Mouse (Mus musculus): Measurements from ENCODE around the gene Hoxd9.

The Hoxd9 gene

DNA sequence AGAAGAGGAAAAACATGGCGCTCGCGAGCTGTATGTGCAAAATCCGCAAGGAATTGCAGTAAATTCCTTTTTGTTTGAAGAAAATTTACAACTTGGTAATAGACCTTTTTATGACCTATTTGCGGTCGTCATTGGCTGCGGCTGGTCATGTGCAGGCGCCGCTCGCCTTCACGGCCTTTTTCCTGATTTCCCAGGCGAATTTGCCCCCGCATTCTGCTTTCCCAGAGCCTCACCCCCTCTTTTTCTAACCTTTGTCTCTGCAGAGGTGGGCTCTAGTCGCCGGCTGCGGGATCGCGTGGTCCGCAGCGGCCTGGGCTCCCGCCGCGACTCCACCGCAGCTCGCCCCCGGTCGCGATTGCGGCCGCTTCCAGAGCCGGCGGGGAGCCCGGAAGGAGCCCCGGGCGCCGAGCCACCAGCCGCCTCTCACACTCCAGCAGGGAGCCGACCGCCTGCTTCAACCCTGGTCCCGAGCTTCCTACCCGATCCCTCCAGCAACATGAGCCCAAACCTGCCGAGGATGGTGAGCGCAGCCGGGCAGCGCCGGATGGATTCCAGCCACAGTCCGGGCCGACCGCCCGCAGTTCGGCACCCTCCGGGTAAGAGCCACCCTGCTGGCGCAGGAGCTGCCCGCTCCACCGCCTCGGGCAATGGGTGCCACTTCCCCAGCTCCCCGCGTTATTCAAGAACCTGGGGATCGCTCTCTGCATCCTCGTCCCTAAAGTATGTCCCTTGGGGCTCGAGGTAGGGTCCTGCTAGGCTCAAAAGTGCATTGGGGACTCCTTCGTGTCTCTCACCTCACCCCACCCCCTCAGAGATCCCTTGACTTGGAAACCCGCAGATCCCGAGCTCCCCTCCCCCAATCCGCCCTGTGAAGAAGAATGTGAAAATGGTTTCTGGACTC is 14.4 kb downstream of the Hoxd9 start, which contains the start of the genes Hoxd3 and Hoxd4:
TSS of gene Hoxd3 (plus strand) at position 207 of the 901 bp plus-strand sequence.
TSS of gene Hoxd4 (plus strand) at position 209 of the 901 bp plus-strand sequence.
- no peak for DNase-seq (ENCODE audit: low spot score in 2 of 2)

DNA sequence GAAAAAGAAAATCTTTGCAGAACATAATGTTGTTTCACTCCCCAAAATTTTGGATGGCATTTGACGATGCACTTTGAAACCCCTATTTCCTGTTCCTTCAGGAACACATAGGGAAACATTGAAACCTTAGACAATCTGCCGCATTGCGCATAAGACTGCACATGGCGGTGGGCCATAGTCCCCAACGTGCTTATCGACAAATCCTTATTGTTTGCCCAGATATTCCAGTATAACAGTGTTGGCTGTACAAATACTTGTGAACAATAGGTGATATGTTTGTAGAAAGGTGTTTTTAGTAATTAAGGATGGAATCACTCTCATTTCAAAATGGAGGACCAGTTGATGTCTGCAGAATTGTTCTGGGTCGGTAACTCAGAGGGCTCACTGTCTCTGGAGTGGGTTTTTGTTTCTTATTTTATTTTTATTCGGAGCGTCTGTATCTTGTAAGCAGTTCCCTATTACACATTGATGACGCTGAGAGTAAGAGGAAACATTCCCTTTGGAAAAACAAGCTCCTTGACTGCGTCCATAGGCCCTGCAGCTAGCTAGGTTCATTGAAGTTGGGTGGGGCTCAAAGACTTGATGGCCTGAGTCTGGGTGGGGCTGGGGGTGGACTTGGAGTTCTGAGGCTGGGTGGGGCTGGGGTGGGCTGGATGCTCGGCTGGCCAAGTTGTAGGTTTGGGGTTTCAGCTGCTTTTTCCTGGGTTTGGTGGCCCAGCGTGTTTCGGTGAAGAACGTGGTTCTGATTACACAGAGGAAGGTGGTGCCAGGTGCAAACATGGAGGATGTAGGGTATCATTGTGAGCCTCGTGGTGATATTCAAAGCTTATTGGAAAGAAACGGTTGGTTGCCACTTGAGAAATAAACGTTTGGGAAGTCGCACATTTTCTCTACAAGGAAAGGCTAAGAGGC is 16.0 kb downstream of the Hoxd9 start:
- DNase-seq (ENCODE audit: low spot score in 2 of 2) = no peak

DNA sequence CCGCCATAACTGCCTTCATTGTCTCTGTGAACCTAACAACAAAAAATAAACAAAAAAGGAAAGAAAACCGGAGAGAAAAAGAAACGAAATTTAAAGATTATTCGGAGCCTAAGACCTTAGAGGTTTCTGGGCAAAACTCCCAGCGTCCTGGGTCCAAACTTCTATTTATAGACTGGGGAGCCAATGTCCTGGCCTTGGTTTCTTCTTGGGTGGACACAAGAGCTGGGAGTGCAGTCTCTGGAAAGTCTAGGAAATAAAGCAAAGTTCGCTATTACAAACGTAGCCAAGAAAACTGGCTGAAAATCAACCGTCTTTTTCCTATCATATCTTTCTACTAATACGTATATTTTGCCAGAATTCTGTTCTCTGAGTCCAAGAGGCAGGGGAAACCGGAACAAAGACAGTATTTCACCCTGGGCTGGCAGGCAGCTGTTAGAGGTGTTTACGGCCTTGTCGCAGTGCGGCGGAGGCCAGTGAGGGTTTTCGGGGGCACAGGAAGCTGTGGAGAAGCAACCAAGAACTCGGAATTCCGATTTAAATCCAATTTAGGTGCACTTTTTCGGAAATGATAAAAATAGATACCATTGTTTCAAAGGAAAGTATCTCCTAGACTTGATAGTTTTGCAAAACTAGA is 16.7 kb downstream of the Hoxd9 start:
- DNase-seq (ENCODE audit: low spot score in 2 of 2) = no peak

DNA sequence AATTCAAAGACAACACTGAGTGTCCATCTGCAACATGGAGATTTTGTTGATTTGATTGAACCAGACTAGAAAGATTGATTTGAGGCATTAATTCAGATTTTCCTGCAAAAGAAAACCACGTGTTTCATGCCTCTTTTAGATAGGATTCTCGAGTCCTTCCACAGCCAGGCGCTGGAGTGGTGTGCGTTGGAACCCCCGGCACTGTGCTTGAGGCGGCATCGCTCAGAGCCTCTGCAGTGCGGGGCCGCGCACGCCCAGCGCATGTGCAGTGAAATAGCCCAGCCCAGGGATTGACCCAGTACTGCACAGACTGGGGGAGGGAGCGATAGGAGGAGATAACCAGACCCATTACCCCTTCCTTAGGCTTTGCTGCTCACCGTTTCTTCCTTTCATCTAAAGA is 17.4 kb downstream of the Hoxd9 start:
- DNase-seq (ENCODE audit: low spot score in 2 of 2) = no peak

DNA sequence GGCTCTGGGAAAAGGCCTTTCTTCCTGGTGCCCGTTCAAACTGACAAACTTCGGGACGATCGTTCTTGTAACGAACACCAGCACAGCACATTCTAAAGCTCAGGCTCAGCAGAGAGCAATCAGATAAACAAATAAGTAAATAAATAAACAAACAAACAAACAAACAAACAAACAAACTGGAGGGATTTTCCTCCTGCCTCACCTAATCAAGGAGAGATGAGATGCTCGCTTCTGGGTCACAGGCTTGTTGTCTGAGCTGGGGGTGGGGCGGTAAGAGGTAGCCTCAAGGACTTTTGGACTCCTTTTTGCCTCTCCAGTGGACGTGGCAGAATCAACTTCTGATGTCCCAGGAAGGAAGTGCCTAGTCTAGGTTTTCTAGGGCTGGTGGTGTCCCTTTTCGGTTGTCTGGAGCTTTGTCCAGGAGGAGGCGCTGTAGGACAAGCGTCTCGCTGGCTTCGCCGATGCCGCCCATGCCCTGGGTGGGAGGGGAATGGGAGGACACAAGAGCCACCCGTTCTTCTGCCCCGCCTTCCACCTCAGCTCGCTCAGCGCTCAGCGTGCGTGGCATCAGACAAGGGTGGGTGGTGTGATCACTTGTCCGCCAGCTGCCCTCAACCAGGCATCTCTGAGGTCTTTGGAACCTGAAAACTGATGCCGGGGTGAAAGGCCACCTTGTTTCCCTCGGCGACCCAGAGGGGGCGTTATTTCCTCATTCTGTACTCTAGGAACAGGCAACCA is 18.1 kb downstream of the Hoxd9 start:
- peak; percentile 32 to 43 for DNase-seq (ENCODE audit: low spot score in 2 of 2)

DNA sequence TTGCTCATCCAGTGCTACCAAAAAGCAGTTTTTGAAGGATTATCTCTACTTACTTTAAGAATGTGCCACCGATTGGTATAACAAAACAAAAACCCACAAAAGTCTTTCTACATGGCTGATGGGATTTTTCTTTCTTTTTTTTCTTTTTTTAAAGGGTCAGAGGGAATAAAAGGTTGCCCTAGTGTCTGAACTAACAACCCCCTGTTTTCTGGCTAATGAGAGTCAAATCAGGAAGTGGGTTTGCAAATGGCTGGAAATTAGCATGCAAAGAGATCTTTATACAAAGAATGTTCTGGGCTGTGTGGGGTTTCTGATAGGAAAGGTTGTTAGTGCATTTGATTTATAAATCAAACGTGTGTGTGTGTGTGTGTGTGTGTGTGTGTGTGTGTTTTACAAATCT is 22.9 kb downstream of the Hoxd9 start:
- no peak for DNase-seq (ENCODE audit: low spot score in 2 of 2)

DNA sequence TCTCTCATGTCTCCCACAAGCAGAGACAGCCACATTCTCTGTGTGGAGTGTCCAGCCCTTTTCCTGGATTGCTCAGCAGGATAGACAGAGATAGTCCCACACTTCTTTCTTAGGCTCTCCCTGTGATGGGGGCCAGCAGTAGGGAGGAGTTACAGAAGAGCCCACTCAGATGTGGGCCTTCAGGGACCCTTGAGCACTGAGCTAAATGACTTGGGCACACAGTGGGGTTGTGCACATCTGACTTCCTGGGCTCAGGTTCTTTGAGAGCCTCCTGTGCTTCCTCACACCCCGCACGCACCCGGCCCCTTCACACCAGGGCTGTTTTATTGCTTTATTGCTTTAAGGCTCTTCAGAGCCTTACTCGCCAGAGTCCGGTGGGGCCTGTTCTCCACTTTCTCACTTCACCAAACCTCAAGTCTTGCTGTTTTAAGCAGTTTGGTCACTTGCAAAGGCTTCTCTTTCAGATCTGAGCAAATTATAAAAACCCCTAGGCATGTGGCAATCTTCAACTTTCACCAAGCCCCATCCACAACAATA is 23.5 kb downstream of the Hoxd9 start:
- DNase-seq (ENCODE audit: low spot score in 2 of 2) = no peak

DNA sequence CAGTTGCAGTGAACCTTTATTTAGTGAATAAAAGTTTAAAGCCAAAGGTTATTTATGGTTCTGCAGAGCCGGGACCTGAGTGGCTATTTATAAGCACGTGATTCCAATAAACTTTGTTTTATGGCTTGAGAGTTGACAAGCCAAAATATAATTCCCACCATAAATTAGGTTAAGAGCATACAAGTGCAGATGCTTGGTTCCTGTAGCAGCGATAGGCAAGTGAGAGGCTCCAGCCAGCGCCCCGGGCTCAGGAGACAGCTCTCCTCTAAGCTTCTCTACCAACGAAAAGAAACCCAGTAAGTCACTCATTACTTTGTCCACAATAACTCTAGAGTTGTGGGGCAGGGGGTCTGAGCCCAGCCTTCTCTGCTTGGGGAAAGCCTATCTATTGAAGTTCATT is 24.4 kb downstream of the Hoxd9 start:
- DNase-seq (ENCODE audit: low spot score in 2 of 2) = no peak

DNA sequence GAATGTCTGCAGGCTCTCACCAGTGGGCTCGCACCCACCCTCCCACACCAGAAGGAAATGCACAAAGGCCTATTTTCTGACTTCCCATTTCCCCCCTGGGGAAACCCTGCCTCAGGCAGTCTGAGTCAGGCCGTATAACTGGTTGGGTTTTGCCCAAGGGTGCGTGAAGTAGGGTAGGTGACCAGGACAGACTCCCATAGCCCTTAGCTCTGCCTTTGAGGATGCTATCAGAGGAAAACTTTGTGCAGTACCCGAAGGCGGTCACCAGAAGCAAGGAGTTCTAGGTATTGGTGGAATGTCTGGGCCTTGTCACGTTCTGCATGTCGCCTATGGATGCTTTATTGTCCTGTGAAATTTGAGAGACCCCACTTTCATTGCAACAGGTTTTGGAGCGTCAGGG is 25.4 kb downstream of the Hoxd9 start:
- no peak for DNase-seq (ENCODE audit: low spot score in 2 of 2)

DNA sequence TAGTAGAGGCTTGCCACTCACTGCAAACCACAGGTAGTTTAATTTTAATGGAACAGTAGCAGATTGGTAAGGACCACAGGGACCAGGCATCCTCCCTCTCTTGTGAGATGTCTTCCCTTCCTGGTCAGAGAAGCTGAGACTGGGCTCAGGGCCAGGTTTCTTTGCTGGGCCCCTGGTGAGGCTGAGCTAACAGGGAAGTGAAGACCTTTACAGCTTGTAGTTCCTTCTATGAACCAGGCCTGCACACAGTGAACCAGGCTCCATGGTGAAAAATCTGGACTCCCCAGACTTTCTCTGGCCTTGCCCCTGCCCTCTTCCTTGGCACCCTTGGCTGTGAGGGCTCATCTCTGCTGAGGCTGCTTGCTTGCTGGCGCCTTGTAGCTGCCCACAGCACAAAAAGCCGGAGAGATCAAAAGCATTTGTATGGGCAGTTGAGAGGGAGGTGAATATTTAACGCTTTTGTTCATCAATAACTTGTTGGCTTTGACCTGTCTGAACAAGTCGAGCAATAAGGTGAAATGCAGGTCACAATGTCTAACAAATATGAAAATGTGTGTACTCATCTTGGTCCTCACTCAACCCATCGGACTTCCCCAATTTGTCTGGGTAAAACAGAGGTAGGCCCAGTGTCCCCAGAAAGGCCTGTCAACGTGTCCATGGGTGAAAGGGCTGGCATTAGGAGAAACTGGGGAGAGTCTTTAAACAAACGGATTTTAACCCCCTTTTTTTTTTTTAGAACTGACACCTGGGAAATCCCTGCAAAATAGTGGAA is 26.9 kb downstream of the Hoxd9 start:
- DNase-seq (ENCODE audit: low spot score in 2 of 2) = no peak

DNA sequence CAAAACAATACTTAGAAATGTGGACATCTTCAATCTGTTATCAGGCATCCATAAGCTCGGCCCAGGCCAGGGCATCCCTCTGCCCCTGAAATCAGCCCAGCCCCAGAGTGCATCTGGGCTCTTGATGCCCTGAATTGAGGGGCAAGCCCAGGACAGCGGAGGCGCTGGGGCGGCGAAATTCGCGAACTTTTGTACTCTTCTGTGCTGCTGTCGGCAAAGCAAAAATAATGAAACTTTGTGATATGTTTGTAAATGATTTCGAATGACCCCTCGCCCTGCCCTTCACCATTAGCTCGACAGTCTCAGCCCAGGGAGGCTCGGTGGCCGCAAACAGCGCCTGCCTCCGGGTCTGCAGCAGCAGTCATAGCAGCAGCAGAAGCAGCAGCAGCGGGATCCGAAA is 27.6 kb downstream of the Hoxd9 start:
- no peak for DNase-seq (ENCODE audit: low spot score in 2 of 2)

DNA sequence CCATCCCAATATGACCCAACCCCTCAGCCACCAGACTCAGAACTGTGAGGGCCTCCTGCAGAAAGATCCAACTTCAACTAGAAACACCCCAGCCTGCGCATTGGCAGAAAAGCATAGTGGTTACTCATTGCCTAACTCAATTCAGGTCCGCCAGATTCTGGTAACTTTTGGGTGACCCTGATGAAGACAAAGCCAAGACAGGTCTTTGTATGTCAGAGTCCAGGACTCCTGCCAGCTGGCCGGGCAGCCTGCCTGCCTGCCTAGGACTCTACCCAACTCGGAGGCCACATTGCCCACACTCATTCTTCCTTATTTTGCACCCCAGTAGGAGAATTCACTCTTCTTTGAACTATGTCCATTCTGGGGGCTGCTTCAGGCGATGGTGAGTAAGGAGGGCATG is 29.0 kb downstream of the Hoxd9 start, which contains the start of gene Gm28230:
TSS of gene Gm28230 (plus strand) at position 178 of the 400 bp plus-strand sequence.
- no peak for DNase-seq (ENCODE audit: low spot score in 2 of 2)

DNA sequence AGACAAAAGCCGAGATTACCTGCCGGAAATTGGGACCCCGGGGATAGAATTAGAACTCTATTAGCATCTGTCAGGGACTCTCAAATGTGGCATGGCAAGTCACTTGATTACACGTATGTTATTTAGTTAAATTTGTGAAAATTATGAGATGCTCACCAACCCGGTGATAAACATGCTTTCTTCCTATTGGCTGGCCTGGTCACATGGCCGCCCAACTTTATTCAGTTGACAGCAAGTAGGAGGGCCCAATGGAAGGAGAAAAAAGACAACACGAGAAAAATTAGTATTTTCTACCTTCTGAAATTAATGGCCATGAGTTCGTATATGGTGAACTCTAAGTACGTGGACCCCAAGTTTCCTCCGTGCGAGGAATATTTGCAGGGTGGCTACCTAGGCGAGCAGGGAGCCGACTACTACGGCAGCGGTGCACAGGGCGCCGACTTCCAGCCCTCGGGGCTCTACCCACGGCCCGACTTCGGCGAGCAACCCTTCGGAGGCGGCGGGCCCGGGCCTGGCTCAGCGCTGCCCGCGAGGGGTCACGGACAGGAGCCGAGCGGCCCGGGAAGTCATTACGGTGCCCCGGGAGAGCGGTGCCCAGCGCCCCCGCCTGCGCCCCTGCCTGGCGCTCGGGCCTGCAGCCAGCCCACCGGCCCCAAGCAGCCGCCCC is 29.6 kb downstream of the Hoxd9 start:
- no peak for DNase-seq (ENCODE audit: low spot score in 2 of 2)

DNA sequence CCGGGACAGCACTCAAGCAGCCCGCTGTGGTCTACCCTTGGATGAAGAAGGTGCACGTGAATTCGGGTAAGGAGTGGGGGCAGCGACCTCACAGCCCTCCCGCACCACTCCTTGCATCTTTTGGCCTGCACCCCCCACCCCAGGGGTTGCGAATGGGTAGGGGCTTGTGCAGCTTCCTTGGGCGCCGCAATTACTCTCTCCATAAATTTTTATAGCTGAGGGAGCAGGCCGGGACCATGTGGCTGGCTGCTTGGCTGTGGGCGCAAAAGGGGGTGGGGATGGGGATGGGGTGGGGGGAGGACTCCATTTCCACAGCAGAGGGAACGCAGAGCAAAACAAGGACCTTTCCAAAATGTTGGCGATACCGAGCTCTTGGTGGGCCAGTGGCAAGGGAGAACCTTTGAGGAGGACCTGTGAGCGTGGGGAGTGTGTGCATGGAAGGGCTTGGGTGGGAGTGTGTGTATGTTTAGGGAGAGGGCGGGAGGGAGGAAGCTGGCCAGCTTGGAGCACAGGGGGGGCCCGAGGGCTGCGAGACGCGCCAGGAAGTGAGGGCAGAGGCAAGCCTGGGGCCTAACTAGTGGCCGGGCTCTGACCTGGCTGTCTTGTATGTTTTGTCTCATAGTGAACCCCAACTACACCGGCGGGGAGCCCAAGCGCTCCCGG is 30.2 kb downstream of the Hoxd9 start:
- no peak for DNase-seq (ENCODE audit: low spot score in 2 of 2)

DNA sequence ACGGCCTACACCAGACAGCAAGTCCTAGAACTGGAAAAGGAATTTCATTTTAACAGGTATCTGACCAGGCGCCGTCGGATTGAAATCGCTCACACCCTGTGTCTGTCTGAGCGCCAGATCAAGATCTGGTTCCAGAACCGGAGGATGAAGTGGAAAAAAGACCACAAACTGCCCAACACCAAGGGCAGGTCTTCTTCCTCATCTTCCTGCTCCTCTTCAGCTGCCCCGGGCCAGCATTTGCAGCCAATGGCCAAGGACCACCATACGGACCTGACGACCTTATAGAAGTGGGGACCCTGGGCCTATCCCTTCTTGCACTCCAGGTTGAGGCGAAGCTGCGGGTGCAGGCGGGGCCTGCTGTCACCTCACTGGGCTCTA is 30.8 kb downstream of the Hoxd9 start:
- no peak for DNase-seq (ENCODE audit: low spot score in 2 of 2)

DNA sequence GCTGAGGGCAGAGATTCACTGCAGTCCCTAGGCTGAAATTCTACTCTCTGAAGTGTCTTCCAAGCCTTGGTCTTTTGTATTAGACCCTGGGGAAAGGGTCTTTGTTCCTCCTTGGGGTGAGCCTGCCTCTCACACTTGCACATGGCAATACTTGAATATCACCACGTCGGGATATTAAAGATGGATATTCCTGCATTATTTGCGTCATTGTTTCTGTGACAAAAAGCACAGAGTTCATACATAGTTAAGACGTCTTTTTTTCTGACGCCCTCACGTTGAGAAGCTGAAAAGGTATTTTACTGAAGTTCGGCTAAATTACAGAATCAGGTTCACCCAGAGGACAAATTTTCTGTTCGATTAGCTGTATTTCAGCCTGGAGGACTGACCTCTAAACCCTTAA is 32.8 kb downstream of the Hoxd9 start:
- no peak for DNase-seq (ENCODE audit: low spot score in 2 of 2)

DNA sequence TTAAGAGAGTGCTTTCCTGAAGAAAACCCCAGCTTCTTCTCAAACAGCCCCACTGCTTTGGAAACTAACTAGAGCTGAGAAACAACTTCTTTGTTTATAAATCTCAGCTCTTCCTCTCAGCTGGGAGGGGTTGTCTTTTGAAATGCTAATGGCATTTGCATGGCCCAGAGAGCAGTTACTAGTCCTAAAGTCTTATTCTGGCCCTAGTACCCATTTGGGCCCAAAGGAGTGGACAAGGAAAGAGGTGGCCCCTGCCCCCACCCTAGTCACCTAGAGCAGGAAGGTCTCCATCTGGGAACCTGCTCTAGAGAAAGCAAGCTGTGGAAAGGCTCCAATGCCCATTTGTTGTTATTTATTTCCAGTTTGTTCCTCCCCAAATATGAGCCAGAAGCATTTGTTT is 33.5 kb downstream of the Hoxd9 start:
- no peak for DNase-seq (ENCODE audit: low spot score in 2 of 2)

DNA sequence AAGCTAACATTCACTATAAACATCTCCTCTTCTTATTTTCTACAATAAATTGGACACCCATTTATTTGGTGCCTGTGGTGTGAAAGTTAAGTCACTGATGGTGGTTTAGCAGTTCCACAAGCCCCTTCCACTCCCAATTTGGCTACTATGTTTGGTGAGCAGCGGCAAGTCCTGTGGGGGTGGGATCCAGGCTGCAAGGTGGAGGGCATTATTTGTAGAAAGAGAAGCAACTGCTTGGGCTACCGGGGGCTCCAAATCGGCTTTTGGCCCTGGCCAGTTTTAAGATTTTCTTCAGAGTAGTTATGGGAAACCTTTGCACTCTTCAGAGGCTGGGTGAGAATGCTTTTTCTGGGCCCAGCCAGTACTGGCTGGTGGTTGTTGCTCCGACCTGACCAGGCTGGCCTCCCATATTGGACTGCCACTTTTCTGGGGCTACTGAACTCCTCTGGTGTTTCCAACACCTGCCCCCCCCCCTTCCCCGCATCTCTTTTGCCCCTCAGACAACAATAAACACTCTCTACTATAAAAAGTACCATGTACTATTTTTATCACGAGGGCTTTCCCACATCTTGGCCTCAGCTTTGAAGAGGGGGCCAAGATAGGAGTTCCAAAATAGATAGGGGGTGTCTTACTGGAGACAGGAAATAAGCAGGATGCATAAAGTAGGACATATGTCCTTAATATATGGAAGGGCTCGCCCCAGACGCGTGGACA is 34.4 kb downstream of the Hoxd9 start:
- no peak for DNase-seq (ENCODE audit: low spot score in 2 of 2)
